Mouse (Mus musculus): ENCODE measurements at regions not wholly inside any gene's neighbourhood (a gene's known extent, or its start where the extent isn't known, plus 50 kb on each side); places are given as distances from the start of the nearest gene placed in this dataset.
"Not testable (repeated sequence)": the region's sequence is repeated elsewhere in the genome, so short reads cannot be mapped to it uniquely, and the experiment has no call there.

- 81% methylated on average over 1 of the region's 1 CpGs for WGBS
- H3K9me3 ChIP-seq = no peaks in the 10 kb centered on the region
Observed at GRCm38 (mm10) chr11:13170449-13170848, 705.7 kb upstream of the Cobl start.

GRCm38 (mm10) chr11:13151901-13152300 is 687.1 kb upstream of the Cobl start:
- no peaks in the 10 kb centered on the region for H3K4me1 ChIP-seq
- no peak for ATAC-seq (ENCODE audit: low FRiP score)
- WGBS = 57% methylated on average over 4 of the region's 4 CpGs
- no peak overlapping the region for H3K4me2 ChIP-seq
- H3K27ac ChIP-seq = no peak overlapping the region
- no peaks in the 10 kb centered on the region for H3K36me3 ChIP-seq (replicated peaks)
- H3K4me3 ChIP-seq (replicated peaks) = no peak overlapping the region
- no peaks in the 10 kb centered on the region for H3K9me3 ChIP-seq
- H3K27me3 ChIP-seq = no peaks in the 10 kb centered on the region
- no peak overlapping the region for H3K9ac ChIP-seq

More at GRCm38 (mm10) chr11:13170449-13170848, 705.7 kb upstream of the Cobl start:
- no peaks in the 10 kb centered on the region for H3K4me1 ChIP-seq
- no peak overlapping the region for H3K27ac ChIP-seq
- no peak overlapping the region for H3K9ac ChIP-seq
- ATAC-seq (ENCODE audit: low FRiP score) = no peak
- no peaks in the 10 kb centered on the region for H3K36me3 ChIP-seq (replicated peaks)
- H3K4me2 ChIP-seq = no peak overlapping the region
- no peaks in the 10 kb centered on the region for H3K27me3 ChIP-seq
- H3K4me3 ChIP-seq (replicated peaks) = no peak overlapping the region

- WGBS = 82% methylated on average over 4 of the region's 4 CpGs
- not testable (repeated sequence) for H3K4me2 ChIP-seq; H3K9ac ChIP-seq; H3K27me3 ChIP-seq; H3K9me3 ChIP-seq; H3K4me1 ChIP-seq; H3K36me3 ChIP-seq (replicated peaks); H3K4me3 ChIP-seq (replicated peaks); ATAC-seq (ENCODE audit: low FRiP score); H3K27ac ChIP-seq
Observed at GRCm38 (mm10) chr11:13142721-13143120, 678.0 kb upstream of the Cobl start.

- Histone ChIP-seq H3K36me3 (replicated peaks) (no peaks in the 10 kb centered on the region), H3K9ac (no peak overlapping the region), H3K4me2 (no peak overlapping the region), H3K4me3 (replicated peaks) (no peak overlapping the region), H3K4me1 (no peaks in the 10 kb centered on the region), H3K9me3 (no peaks in the 10 kb centered on the region), H3K27me3 (no peaks in the 10 kb centered on the region), H3K27ac (no peak overlapping the region)
- 31% methylated on average over 2 of the region's 2 CpGs for WGBS
- peak; percentile 65; the same call in 1 of the 2 replicates for ATAC-seq (ENCODE audit: low FRiP score)
Observed at GRCm38 (mm10) chr11:13126808-13127207, 662.0 kb upstream of the Cobl start.

GRCm38 (mm10) chr11:13112486-13112885 is 647.7 kb upstream of the Cobl start:
- no peak overlapping the region for H3K9ac ChIP-seq
- H3K27ac ChIP-seq = no peak overlapping the region
- no peaks in the 10 kb centered on the region for H3K36me3 ChIP-seq (replicated peaks)
- H3K4me2 ChIP-seq = no peak overlapping the region
- no peaks in the 10 kb centered on the region for H3K27me3 ChIP-seq
- no peaks in the 10 kb centered on the region for H3K9me3 ChIP-seq
- no peak for ATAC-seq (ENCODE audit: low FRiP score)
- no peaks in the 10 kb centered on the region for H3K4me1 ChIP-seq
- H3K4me3 ChIP-seq (replicated peaks) = no peak overlapping the region
